ENCODE assay signal across 8 mouse cellular contexts in the genomic region with DNA sequence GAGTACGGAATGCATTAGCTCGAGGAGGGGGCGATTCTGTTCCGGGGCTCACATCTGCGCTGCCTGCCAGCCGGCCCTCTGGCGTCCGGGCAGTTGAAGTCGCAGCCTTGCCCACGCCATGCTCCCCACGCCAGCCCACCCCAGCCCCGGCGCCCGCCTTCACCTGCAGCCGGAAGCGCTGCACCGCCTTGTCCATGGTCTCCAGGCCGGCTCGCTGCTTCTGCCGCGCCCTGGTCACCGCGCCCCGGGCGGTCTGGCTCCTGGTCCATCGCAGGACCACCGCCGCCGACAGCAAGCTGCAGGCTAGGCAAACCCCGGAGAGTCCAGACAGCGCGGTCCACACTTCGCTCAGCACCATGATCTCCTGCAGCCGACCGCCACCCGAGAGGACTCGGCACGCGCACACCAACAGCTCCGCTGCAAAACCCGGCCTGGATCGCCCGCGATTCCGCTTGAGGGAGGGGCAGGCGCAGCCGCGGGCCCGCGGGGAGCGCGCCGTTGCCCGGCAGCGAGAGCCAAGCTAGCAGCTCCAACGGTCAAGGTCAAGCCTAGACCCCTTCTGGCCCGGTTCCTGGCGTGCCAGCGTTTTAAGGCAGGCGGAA. TPM values are rescaled to one million over a fixed set of nuclear protein-coding genes. Genes with fewer than 3 reads are reported as not detected.
DNase-seq lines count a peak whose midpoint lies in the region; ATAC-seq and TF ChIP-seq lines count a peak whose summit lies in the region.

No protein-coding gene starts in this region.

- peak; percentile 91 for ATAC-seq in hindbrain, embryonic 15.5 days (ENCODE audit: low FRiP score, low read depth)
- peak; percentile 74 for ATAC-seq in megakaryocyte, adult 5-6 weeks (ENCODE audit: poor library complexity, severe bottlenecking)

- under 1% methylated on average over 60 of the region's 60 CpGs for WGBS in hindbrain, embryonic 15.5 days

- peak; percentile 65 for DNase-seq in NIH3T3 (ENCODE audit: low read depth)
- DNase-seq in cerebellum, postnatal 14 days, result peak; percentile 83 to 84
- DNase-seq in gastrocnemius, adult 18-20 months (ENCODE audit: low spot score), result peak; percentile 56
- DNase-seq in left cerebral cortex, adult 2 months (ENCODE audit: extremely low spot score in 1 of 2, low spot score in 2 of 2), result peak; percentile 76 to 78
- peak; percentile 84 for DNase-seq in right cerebral cortex, adult 18-20 months
- DNase-seq in urinary bladder, postnatal 10 days (ENCODE audit: low spot score), result peak; percentile 22

- H3K27ac ChIP-seq in hindbrain, embryonic 15.5 days (replicated peaks), result peak overlapping the region; percentile 70
- peak overlapping the region; percentile 96 for H3K27ac ChIP-seq in left cerebral cortex, adult 2 months

- H3K4me1 ChIP-seq in hindbrain, embryonic 15.5 days (replicated peaks), result peaks cover 15% of the 10 kb centered on the region

- H3K27me3 ChIP-seq in hindbrain, embryonic 15.5 days, result peaks cover 36% of the 10 kb centered on the region

- H3K4me3 ChIP-seq in hindbrain, embryonic 15.5 days, result peak overlapping the region; percentile 54
- peak overlapping the region; percentile 79 for H3K4me3 ChIP-seq in left cerebral cortex, adult 2 months

- peak overlapping the region; percentile 59 for H3K9ac ChIP-seq in hindbrain, embryonic 15.5 days

- H3K36me3 ChIP-seq in hindbrain, embryonic 15.5 days, result no peaks in the 10 kb centered on the region

- TF ChIP-seq CTCF in left cerebral cortex, adult 2 months (IDR thresholded peaks at IDR 0.05), result no peak

- H3K9me3 ChIP-seq in hindbrain, embryonic 15.5 days, result no peaks in the 10 kb centered on the region

- H3K4me2 ChIP-seq in hindbrain, embryonic 15.5 days, result peak overlapping the region; percentile 71

- intact Hi-C loops in left cerebral cortex, adult 2 months (cut with DNase I), result no loop called here

RNA-seq across cellular contexts. Expression of a gene that starts 0.3 kb away (rescaled TPM):
- under 1 TPM; 0.09 to 0.19 TPM for total RNA-seq in gastrocnemius, adult 18-20 months (2021)
- polyA plus RNA-seq in hindbrain, embryonic 15.5 days (2015; fragmentation: Nextera tagmentation; extraction: Ambion mirVana), result 22.7 and 25.9 TPM in 2 replicates
- 100 to 1,000 TPM; 100 to 103 TPM for total RNA-seq in left cerebral cortex, adult 2 months (2021)
- total RNA-seq in megakaryocyte, adult 5-6 weeks (2015), result 0.71 and 1.8 TPM in 2 replicates
- 1.3 and 2.2 TPM in 2 replicates for total RNA-seq in megakaryocyte, adult 5-6 weeks (2017)

RNA-seq across cellular contexts. Expression of a gene that starts 36.3 kb away (rescaled TPM):
- 10 to 100 TPM; 13.2 to 14.2 TPM for total RNA-seq in gastrocnemius, adult 18-20 months (2021)
- 12.3 and 12.5 TPM in 2 replicates for polyA plus RNA-seq in hindbrain, embryonic 15.5 days (2015; fragmentation: Nextera tagmentation; extraction: Ambion mirVana)
- total RNA-seq in left cerebral cortex, adult 2 months (2021), result 10 to 100 TPM; 10.9 to 12.8 TPM
- total RNA-seq in megakaryocyte, adult 5-6 weeks (2015), result 9.6 and 10.4 TPM in 2 replicates
- 7.9 and 14.0 TPM in 2 replicates for total RNA-seq in megakaryocyte, adult 5-6 weeks (2017)

RNA-seq across cellular contexts. Expression of a gene that starts 57.5 kb away (rescaled TPM):
- total RNA-seq in gastrocnemius, adult 18-20 months (2021), result 100 to 1,000 TPM; 730 to 801 TPM
- 459 and 497 TPM in 2 replicates for polyA plus RNA-seq in hindbrain, embryonic 15.5 days (2015; fragmentation: Nextera tagmentation; extraction: Ambion mirVana)
- total RNA-seq in left cerebral cortex, adult 2 months (2021), result 100 to 1,000 TPM; 414 to 441 TPM
- 465 and 482 TPM in 2 replicates for total RNA-seq in megakaryocyte, adult 5-6 weeks (2015)
- total RNA-seq in megakaryocyte, adult 5-6 weeks (2017), result 334 and 347 TPM in 2 replicates

RNA-seq across cellular contexts. Expression of a gene that starts 57.7 kb away (rescaled TPM):
- total RNA-seq in gastrocnemius, adult 18-20 months (2021), result 10 to 100 TPM; 18.1 to 18.2 TPM
- polyA plus RNA-seq in hindbrain, embryonic 15.5 days (2015; fragmentation: Nextera tagmentation; extraction: Ambion mirVana), result 74.3 and 77.3 TPM in 2 replicates
- total RNA-seq in left cerebral cortex, adult 2 months (2021), result 10 to 100 TPM; 45.2 to 49.9 TPM
- 14.3 and 15.1 TPM in 2 replicates for total RNA-seq in megakaryocyte, adult 5-6 weeks (2015)
- 9.9 and 16.3 TPM in 2 replicates for total RNA-seq in megakaryocyte, adult 5-6 weeks (2017)

Comparison
In these comparisons a context has a peak if more than half of its experiments do, and no peak if none do; other contexts are left out.
1. Peak in every context shown above with its lines: DNase-seq, ATAC-seq, H3K4me3 ChIP-seq and H3K27ac ChIP-seq.
2. DNase-seq: peak in every context shown above with its lines; median percentile 84 in right cerebral cortex, adult 18-20 months; 84 in cerebellum, postnatal 14 days; 77 in left cerebral cortex, adult 2 months; 65 in NIH3T3; 56 in gastrocnemius, adult 18-20 months; 22 in urinary bladder, postnatal 10 days.
3. RNA of a gene that starts 0.3 kb away (total RNA-seq): 100 to 103 TPM in left cerebral cortex, adult 2 months; 0.71 to 2.2 TPM in megakaryocyte, adult 5-6 weeks and 0.09 to 0.19 TPM in gastrocnemius, adult 18-20 months; every median in the first group is over 10 times any median in the second.